Mouse (Mus musculus): ENCODE data around the gene Lrrk1. TPM values are rescaled to one million over a fixed set of nuclear protein-coding genes. Genes with fewer than 3 reads are reported as not detected.

Lrrk1 gene
- 1 to 10 TPM; 2.3 to 3.4 TPM for total RNA-seq (2021)

- DNase-seq, result peak in 1 of 2 experiments; percentile 6
These were observed at the start of gene Lrrk1 for GRCm38 (mm10) chr7:66387813-66388521. Lrrk1 (minus strand) TSS chr7:66388350.

GRCm38 (mm10) chr7:66434453-66434935 lies 46.3 kb upstream of the Lrrk1 start:
- DNase-seq, result peak; percentile 65 to 70

GRCm38 (mm10) chr7:66427437-66428161 lies 39.4 kb upstream of the Lrrk1 start, which contains the start of gene Aldh1a3:
Aldh1a3 (minus strand) TSS chr7:66427517.
- DNase-seq, result no peak

GRCm38 (mm10) chr7:66427053-66427436 lies 38.9 kb upstream of the Lrrk1 start:
- DNase-seq, result no peak

GRCm38 (mm10) chr7:66421903-66422302 lies 33.8 kb upstream of the Lrrk1 start:
- no peak for DNase-seq

GRCm38 (mm10) chr7:66418981-66419380 lies 30.8 kb upstream of the Lrrk1 start:
- DNase-seq, result no peak

GRCm38 (mm10) chr7:66416829-66417228 lies 28.7 kb upstream of the Lrrk1 start:
- no peak for DNase-seq

GRCm38 (mm10) chr7:66413093-66413492 lies 24.9 kb upstream of the Lrrk1 start:
- no peak for DNase-seq

- DNase-seq, result no peak
These were observed 21.3 kb upstream of the Lrrk1 start for GRCm38 (mm10) chr7:66409433-66409832.

GRCm38 (mm10) chr7:66406971-66407370 lies 18.8 kb upstream of the Lrrk1 start:
- no peak for DNase-seq

- DNase-seq, result no peak
These were observed 18.0 kb upstream of the Lrrk1 start for GRCm38 (mm10) chr7:66405951-66406721.

GRCm38 (mm10) chr7:66405541-66405940 lies 17.4 kb upstream of the Lrrk1 start:
- no peak for DNase-seq

- DNase-seq, result no peak
These were observed 16.7 kb upstream of the Lrrk1 start for GRCm38 (mm10) chr7:66404802-66405201.

- no peak for DNase-seq
These were observed 16.0 kb upstream of the Lrrk1 start for GRCm38 (mm10) chr7:66404141-66404540.

GRCm38 (mm10) chr7:66402876-66403275 lies 14.7 kb upstream of the Lrrk1 start:
- DNase-seq, result no peak

GRCm38 (mm10) chr7:66401605-66402004 lies 13.5 kb upstream of the Lrrk1 start:
- DNase-seq, result no peak

GRCm38 (mm10) chr7:66397288-66397687 lies 9.1 kb upstream of the Lrrk1 start:
- DNase-seq, result no peak

GRCm38 (mm10) chr7:66388621-66389532 lies 727 bp upstream of the Lrrk1 start:
- DNase-seq, result peak; percentile 32 to 46

- DNase-seq, result no peak
These were observed 734 bp downstream of the Lrrk1 start for GRCm38 (mm10) chr7:66387419-66387812.

- DNase-seq, result no peak
These were observed 1.7 kb downstream of the Lrrk1 start for GRCm38 (mm10) chr7:66386411-66386810.

GRCm38 (mm10) chr7:66385826-66386225 lies 2.3 kb downstream of the Lrrk1 start:
- no peak for DNase-seq

- DNase-seq, result no peak
These were observed 3.3 kb downstream of the Lrrk1 start for GRCm38 (mm10) chr7:66384891-66385290.

All from layer of hippocampus, postnatal 36 days (tissue).